Mouse (Mus musculus): ENCODE data around the gene Nr4a1.
A peak's percentile ranks its signal among the peaks of the same experiment; 100 is the strongest.

Nr4a1 gene

DNA sequence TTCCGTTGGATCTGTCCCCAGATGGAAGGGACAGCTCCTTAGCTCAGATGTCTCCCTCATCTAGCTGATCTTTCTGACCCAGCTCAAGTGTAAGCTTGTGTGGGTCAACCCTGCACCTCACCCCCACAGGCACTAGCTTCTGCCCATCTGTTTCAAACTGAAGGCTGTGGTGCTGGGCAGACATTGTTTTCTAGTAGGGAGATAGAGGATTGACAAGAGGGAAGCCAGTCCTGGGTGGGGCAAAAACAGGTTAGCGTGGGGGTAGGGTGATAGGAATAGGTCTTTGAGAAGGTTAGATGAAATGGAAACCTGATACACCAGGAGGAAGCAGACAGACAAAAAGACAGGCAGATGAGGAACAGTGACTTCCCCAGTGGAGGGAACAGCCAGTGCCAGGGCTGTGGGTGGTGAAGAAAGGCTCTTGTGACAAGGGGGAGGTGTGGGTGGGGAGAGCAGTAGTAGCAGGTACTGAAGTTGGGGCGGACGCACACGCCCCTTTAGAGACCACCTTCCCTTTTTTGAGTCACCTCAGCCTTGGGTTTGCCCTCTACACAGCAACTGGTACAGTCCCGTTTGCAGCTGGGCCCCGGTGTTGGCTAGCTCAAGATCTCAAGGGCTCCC is 1.9 kb downstream of the Nr4a1 start:
- no peak for DNase-seq (ENCODE audit: low read depth, low spot score)

DNA sequence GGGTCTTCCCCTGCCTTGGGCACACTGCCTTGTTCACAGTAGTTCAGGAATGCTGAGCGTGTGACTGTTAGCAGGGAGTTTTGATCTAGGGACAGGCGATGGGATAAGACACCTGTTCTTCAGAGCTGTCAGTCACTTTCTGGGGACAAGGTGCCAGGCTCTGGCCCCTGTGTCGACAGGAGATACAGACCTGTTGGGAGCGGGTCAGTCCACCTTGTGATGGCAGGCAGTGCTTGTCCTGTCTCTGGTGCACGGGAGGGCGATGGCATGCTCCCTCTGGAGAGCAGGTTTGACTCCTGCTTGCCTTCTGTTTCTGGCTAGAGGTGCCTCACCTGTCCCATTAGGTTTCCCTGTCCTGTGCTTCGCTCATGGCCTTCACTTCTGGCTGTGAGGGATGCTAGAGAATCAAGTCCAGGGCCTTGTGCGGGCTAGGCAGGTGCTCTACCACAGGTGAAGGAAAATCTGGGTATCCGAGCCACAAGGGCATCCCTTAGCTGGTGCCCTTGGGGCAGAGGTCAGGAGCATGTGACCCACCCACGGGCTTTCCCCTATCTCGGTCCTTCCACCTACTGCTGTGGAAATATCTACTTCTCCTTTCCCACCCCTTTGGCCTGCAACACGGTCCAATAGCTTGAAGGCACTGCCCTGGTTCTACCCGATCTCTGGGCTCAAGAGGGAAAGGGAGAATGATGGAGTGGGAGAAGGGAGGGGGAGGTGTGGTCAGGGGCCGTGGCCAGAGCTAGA is 2.6 kb downstream of the Nr4a1 start:
- no peak for DNase-seq (ENCODE audit: low read depth, low spot score)

GRCm38 (mm10) chr15:101258420-101258819 is 4.4 kb downstream of the Nr4a1 start:
- no peak for DNase-seq (ENCODE audit: low read depth, low spot score)

GRCm38 (mm10) chr15:101259922-101260321 is 5.9 kb downstream of the Nr4a1 start:
- DNase-seq (ENCODE audit: low read depth, low spot score) = no peak

GRCm38 (mm10) chr15:101260387-101260786 is 6.3 kb downstream of the Nr4a1 start:
- DNase-seq (ENCODE audit: low read depth, low spot score) = no peak

- no peak for DNase-seq (ENCODE audit: low read depth, low spot score)
Measured at GRCm38 (mm10) chr15:101260874-101261622, 7.0 kb downstream of the Nr4a1 start.

GRCm38 (mm10) chr15:101262502-101262901 is 8.4 kb downstream of the Nr4a1 start:
- no peak for DNase-seq (ENCODE audit: low read depth, low spot score)

GRCm38 (mm10) chr15:101266132-101266963 is 12.3 kb downstream of the Nr4a1 start:
- no peak for DNase-seq (ENCODE audit: low read depth, low spot score)

DNA sequence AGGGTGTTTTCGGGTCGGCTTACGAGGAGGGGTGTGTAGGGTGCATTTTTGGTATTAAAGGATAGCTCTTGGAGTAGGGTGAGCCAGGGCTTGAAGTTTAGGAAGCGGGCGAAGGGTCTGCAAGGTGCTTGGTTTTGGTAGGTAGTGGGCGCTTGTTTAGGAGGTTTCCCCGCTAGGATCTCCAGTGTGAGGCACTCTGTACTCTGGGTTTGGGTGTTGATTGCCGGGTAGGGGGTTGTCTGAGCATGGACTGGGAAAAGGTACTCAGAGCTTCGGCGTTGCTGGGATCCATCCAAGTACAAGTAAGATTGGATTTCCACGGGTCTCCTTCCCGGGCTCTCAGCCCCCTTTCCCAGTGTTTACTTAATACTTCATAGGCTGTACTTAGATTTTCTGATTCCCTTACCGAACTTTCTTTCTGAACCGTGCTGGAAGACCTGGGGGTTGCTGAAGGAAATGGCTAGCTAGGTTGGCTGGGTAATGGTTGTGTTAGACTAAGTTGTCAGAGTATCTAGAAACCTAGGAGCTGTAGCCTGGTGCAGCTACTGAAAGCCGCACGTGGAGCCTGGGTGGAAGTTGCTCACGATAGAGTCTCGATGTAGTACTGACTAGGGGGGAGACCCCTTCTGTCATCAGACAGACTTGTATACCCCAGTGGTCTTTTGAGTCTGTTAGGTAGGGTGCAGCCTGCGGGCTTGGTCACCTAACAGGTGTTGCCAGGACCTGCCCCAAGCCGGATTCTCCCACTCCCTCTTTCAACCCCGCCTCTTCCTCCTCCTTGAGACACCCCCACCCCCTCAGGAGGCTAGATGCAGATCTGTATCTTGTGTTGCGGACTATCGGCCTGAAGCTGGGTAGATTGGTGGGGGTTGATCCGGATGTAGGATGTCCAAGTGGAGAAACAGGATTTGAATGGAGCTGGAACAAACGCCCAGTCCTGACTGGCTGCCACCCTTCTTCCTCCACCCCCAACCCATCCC is 13.3 kb downstream of the Nr4a1 start:
- no peak for DNase-seq (ENCODE audit: low read depth, low spot score)

- DNase-seq (ENCODE audit: low read depth, low spot score) = no peak
Measured at GRCm38 (mm10) chr15:101270101-101270820, 16.2 kb downstream of the Nr4a1 start.

- DNase-seq (ENCODE audit: low read depth, low spot score) = no peak
Measured at GRCm38 (mm10) chr15:101271107-101271506, 17.0 kb downstream of the Nr4a1 start.

DNA sequence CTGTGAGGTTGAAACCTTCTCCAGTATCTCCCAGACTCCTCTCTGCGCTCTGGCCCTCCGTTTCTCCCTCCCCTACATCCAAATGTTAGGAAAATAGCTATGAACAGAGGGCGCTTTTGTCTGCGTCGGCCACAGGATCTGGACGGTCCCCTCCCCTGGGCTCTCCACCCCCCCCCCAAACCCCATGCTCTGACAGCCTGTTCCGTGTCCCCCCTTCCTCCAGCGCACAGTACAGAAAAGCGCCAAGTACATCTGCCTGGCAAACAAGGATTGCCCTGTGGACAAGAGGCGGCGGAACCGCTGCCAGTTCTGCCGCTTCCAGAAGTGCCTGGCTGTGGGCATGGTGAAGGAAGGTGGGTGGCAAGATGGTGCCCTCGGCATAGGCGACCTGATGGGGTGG is 17.4 kb downstream of the Nr4a1 start:
- DNase-seq (ENCODE audit: low read depth, low spot score) = no peak

GRCm38 (mm10) chr15:101274380-101274779 is 20.3 kb downstream of the Nr4a1 start:
- no peak for DNase-seq (ENCODE audit: low read depth, low spot score)

- DNase-seq (ENCODE audit: low read depth, low spot score) = no peak
Measured at GRCm38 (mm10) chr15:101277351-101277899, 23.4 kb downstream of the Nr4a1 start.

GRCm38 (mm10) chr15:101278589-101278988 is 24.5 kb downstream of the Nr4a1 start:
- DNase-seq (ENCODE audit: low read depth, low spot score) = no peak

DNA sequence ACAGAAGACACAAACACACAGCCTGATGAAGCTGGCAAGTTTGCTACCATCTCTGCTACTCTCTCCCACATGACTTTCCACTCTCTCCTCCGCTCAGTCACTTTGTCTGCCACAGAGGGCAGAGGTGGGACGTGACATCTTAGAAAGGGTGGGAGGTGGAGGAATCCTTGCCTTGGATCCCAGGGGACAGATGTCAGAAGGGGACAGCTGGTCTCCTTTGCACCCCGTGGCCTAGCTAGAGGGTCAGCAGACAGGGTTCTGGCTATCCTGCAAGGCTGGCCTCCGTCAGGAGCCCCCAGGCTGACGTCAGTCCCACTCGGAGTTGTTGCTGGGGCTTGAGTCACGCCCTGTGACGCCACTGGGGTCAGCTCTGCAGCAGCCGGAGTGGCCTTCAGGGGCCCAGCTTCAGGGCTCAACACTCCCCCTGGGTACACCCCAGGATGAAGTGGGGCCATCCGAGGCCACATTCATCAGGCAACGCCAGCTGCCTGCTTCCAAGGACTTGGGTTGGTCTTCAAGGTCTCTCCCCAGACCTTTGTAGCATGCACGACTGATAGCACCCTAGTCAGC is 25.4 kb downstream of the Nr4a1 start:
- DNase-seq (ENCODE audit: low read depth, low spot score) = no peak

DNA sequence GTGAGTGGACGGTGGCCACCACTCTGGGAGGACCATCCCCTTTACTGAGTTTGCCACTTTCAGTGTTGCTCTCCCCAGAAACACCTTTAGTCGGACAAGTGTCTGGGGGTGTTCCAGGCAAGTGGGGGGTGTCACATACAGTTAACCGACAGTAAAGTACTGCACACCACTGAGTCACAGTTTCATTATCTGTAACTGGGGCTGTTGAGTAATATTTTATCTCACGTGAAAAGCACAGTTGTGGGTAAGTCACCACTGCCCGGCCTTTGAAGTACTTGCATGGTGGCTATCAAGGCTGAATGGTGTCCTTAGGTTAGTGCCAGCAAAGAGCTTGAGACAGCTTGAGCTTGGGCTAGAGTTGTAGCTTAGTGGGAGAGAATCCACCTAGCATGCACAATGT is 28.4 kb downstream of the Nr4a1 start:
- DNase-seq (ENCODE audit: low read depth, low spot score) = no peak

DNA sequence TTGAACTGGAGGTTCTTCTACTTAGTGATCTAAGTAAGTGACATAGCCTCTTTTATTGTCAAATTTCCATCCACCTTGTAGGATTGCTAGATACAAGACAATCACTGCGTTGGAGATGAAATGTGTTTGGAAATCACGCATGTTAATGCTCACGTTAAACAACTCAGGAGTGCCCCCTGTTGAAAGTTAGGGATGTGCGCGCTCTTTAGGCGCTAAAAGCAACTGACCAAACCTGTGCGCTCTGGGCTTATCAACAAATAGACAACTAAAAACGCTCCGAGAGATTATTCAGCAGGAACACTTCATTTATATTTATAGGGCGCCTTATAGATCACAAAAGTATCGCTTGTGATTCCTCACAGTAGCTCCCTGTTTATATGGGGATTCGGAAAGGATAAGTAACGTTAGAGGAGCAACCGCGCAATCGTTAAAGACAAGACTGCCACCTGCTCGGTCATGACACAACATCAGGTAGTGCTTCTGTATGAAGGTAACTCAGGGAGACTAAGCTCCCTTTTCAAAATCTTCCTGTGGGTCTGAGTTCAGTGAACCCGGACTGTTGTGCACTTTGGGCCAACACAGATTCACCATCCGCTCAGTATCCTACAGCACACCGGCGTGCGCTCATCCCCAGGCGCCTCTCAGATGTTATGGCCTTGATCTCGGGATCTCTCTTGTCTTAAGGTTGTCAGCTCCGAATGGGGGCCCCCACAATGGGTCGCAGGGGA is 29.3 kb downstream of the Nr4a1 start:
- peak; percentile 47 for DNase-seq (ENCODE audit: low read depth, low spot score)
